ENCODE assay signal across 1 mouse cellular context in the genomic region with DNA sequence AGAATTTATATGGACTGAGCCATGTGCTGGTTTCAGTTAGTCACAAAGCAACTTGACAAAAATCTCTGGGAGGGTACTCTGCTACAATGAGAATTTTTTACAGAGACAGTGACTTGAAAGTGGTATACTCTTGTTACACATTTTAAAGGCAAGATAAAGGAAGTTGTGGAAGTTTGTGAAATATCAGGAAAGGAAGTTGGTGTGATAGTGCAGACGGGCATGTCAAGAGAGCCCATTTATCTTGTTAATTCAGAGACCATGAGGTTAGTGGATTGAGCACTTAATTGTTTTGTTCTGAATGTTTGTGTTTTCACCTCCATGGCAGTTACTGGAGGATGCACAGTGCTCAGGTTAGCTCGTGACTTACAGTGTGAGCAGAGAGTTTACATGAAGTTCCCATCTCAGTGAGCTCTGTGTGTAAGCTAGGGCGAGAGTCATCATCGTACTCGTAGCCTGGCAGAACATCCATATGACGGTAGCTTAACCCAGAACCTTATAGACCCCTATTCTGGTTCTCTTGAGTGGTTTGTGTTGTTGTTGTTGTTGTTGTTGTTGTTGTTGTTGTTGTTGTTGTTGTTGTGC.
A peak's percentile ranks its signal among the peaks of the same experiment; 100 is the strongest.
TF ChIP-seq lines count a peak whose summit lies in the region.

No protein-coding gene starts in this region.

TF ChIP-seq in MEL, 35 proteins besides CTCF, POLR2A, EP300 and RAD21 (continued from another document):
- TF ChIP-seq USF2 (IDR thresholded peaks at IDR 0.05; ENCODE audit: borderline replicate concordance in 1 of 2, insufficient read depth in 1 of 2, low read depth in 1 of 2, low read length in 2 of 2) (no peak), MAX (IDR thresholded peaks at IDR 0.05; ENCODE audit: low read length) (peak; percentile 85), MYB (IDR thresholded peaks at IDR 0.05; ENCODE audit: low read depth, low read length) (peak; percentile 62; the same call in 1 of the 2 replicates), TBP (IDR thresholded peaks at IDR 0.05; ENCODE audit: low read depth, low read length) (0 out of 2 replicates have a peak, but pooled peaks have one; percentile 17), ZC3H11A (IDR thresholded peaks at IDR 0.05; ENCODE audit: low read depth, low read length) (no peak), BHLHE40 (IDR thresholded peaks at IDR 0.05; ENCODE audit: borderline replicate concordance, low read depth, low read length) (peak; percentile 80; the same call in 1 of the 2 replicates), HCFC1 (IDR thresholded peaks at IDR 0.05; ENCODE audit: low read depth, low read length) (peak; percentile 54; the same call in 1 of the 2 replicates), MAZ (IDR thresholded peaks at IDR 0.05; ENCODE audit: low read depth, low read length) (0 out of 2 replicates have a peak, but pooled peaks have one; percentile 39), MYC (IDR thresholded peaks at IDR 0.05; ENCODE audit: low read depth, low read length) (peak; percentile 90), ZMIZ1 (IDR thresholded peaks at IDR 0.05; ENCODE audit: low read depth, low read length) (peak; percentile 40; the same call in 1 of the 2 replicates), POLR2AphosphoS5 (IDR thresholded peaks at IDR 0.05; ENCODE audit: borderline replicate concordance, low read depth, low read length) (no peak), SIN3A (IDR thresholded peaks at IDR 0.05; ENCODE audit: low read length) (peak; percentile 88), RCOR1 (IDR thresholded peaks at IDR 0.05; ENCODE audit: low read depth, low read length) (peak; percentile 74), CHD1 (IDR thresholded peaks at IDR 0.05; ENCODE audit: low read depth, low read length) (peak; percentile 87), GATA1 (IDR thresholded peaks at IDR 0.05; ENCODE audit: low read depth, low read length) (peak; percentile 77; the same call in 1 of the 2 replicates), MEF2A (IDR thresholded peaks at IDR 0.05; ENCODE audit: extremely low read depth, insufficient replicate concordance, low read depth, low read length, poor library complexity, severe bottlenecking) (no peak), ETS1 (IDR thresholded peaks at IDR 0.05; ENCODE audit: low read depth, low read length) (peak; percentile 80), E2F4 (IDR thresholded peaks at IDR 0.05; ENCODE audit: borderline replicate concordance, low read depth, low read length) (no peak), MXI1 (IDR thresholded peaks at IDR 0.05; ENCODE audit: low read depth, low read length) (peak; percentile 91)
